Mouse (Mus musculus) common myeloid progenitor, adult 5-6 weeks (primary cell): ENCODE results near the gene Tacr3. TPM values are rescaled to one million over a fixed set of nuclear protein-coding genes. Genes with fewer than 3 reads are reported as not detected.
A peak's percentile ranks its signal among the peaks of the same experiment; 100 is the strongest.

Experiments
- ATAC-seq: replicated peaks from 2 replicates; pipeline ENCODE4 v1.8.0; 2016; ENCODE audit warnings: low read depth, mild to moderate bottlenecking, moderate TSS enrichment, inconsistent platforms; ENCODE audit not compliant: poor library complexity, severe bottlenecking
- total RNA-seq: library from RNA; stranded (forward); fragments of 200-1000, 187-1606 nt; gene quantifications from 2 replicates; pipeline ENCODE4 v1.2.3, GENCODE M21; 2017

The Tacr3 gene
- total RNA-seq, result not detected in 2 replicates

DNA sequence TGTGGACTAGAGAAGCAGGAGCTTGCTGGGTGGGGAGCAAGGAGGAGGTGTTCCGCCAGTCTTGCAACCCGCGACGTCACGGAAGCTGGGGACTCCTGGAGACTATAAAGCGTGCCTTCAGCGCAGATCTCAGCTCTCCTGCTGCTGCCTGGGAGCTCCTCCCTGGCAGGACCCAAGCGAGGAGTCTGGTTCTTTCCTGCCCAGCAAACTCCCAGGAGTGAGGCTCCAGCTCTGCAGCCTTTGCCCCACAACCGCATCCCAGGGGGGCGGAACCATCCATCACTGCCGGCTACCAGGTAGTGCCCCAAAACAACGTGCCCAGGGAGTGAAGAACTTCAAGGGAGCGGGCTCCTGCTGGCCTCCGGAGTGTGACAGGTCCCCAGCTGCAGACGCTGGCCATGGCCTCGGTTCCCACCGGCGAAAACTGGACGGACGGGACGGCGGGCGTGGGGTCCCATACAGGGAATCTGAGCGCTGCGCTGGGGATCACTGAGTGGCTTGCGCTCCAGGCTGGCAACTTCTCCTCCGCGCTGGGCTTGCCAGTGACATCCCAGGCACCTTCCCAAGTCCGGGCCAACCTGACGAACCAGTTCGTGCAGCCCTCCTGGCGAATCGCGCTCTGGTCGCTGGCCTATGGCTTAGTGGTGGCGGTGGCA, at the start of gene Tacr3:
Gene Tacr3 (plus strand): TSS at position 133 of the 656 bp plus-strand sequence.
- ATAC-seq, result no peak

DNA sequence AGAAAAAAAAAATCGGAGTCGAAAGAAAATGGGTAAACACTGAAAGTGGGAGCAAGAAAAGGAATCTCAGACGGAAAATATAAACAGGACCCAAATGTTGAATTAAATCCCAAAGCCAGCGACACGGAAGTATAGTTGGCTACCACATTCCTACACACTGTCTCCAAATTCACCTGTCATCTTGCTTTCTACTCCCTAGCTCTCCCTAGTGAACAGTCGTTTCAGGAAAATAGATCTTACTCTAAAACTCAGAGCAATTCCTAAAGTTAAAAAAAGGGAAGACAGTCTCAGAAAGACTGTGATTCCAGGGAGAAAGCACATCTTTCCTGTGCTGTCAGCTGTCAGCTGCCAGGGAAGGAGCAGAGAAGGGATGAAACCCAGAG, 324 bp upstream of the Tacr3 start:
- ATAC-seq, result no peak

DNA sequence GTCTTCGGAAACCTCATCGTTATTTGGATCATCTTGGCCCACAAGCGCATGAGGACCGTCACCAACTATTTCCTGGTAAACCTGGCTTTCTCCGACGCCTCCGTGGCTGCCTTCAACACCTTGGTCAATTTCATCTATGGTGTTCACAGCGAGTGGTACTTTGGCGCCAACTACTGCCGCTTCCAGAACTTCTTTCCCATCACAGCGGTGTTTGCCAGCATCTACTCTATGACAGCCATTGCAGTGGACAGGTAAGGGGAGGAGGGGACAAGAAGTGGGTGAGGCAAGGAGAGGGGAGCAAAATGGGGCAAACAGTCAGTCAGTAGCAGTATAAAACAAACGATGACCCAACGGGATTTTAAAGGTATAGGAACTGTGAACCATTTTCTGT, 719 bp downstream of the Tacr3 start:
- 0 out of 2 replicates have a peak, but pooled peaks have one; percentile 18 for ATAC-seq

- ATAC-seq, result no peak
Measured at GRCm38 (mm10) chr3:134851342-134851741, 22.5 kb downstream of the Tacr3 start.

GRCm38 (mm10) chr3:134877701-134878100, 48.9 kb downstream of the Tacr3 start:
- no peak for ATAC-seq

- no peak for ATAC-seq
Measured at GRCm38 (mm10) chr3:134895831-134896230, 67.0 kb downstream of the Tacr3 start.

DNA sequence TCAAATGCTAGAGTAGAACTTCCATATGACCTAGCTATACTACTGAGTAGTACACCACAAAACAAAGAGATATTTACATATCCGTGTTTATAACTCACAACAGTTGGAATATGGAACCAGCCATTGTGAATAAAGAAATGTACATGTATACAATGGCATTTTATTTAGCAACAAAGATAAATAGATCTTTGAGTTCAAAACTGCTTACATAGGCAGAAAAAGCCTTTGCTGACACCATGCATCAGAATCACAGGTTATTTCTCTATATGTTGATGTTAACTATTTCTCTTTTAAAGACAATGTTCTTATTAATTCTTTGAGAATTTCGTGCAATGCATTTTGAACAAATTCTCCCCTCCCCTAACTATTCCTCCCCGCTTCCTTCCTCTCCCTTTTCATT, 80.1 kb downstream of the Tacr3 start:
- no peak for ATAC-seq

DNA sequence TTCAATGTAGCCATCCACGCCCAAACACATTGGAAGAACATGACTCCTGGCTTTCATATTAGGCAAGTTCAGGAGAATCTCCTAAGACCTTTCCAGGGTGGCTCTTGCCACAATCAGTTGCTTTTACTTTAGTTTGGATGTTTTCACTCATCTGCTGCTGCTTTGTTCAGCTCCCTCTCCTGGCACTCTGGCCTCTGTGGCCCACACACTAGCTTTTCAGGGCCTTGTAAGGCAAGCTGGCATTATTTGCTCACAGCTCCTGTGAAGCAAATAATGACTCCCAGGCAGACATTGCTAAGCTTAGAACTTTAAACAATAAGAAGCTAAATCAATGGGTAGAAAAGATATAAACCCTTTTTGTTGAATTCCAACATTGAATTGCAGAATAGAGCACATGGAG, 105.9 kb downstream of the Tacr3 start:
- no peak for ATAC-seq

DNA sequence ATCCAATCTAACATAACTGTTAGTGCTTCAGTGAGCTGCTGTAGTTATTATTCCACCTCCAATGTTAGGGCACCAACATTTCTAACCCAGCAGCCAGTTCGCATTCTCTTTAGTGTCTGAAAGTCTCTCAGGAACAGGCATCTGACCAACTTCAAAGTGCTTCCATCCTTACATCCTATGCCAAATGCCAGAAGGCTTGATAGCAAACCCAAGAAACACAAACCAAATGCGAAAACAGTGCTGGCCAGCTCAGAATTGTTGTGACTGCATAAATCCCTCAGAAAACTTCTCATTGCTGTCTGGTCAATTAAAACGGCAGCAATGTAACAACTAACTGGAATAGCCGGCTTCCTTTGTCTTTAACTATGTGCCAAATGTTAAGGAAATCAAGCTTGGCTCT, 106.7 kb downstream of the Tacr3 start:
- no peak for ATAC-seq

DNA sequence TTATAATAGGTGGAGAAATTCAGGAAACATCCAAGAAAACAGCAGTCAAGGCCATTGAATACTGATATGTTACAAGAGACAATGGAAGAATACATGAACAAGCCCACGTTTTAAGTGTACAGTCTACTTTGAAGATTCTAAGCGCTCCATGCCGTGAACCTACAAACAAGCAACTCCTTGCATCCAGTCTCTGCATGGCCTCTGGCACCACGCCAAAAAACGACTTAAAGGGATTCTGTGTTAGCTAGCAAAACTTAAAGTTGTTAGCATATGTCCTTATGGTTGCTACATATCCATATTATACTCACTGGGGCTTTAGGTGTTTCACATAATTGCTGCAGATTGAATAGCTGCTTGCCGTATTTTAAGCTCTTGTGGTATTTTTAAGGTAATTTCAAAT, 134.7 kb downstream of the Tacr3 start:
- ATAC-seq, result no peak

DNA sequence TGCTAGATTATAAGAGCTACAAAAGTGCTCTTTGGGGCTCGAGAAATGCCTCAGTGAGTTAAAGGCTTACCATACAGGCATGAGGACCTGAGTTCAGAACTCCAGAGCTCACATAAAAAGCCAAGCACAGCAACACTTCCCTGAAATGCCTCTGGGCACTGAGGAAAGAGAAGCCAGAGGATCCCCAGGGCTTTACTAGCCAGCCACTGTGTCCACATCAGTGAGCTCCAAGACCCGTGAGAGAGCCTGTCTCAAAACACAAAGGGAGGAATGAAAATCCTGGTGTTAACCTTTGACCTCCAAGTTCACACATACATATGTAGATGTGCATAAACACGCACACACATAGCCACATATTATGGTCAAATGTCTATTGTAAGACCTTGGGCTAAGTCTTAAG, 150.1 kb downstream of the Tacr3 start:
- no peak for ATAC-seq

GRCm38 (mm10) chr3:134980140-134980539, 151.3 kb downstream of the Tacr3 start:
- ATAC-seq, result no peak
